Mouse (Mus musculus) liver, adult 2 months (tissue): ENCODE results near the gene Mrvi1. TPM values are rescaled to one million over a fixed set of nuclear protein-coding genes. Genes with fewer than 3 reads are reported as not detected.

ENCODE experiments used
- DNase-seq: peaks from one replicate; pipeline ENCODE4 v3.0.0-alpha.2; 2011; ENCODE audit warnings: low read depth, low spot score; ENCODE audit errors: extremely low read depth
- H3K27ac ChIP-seq: fragments of 200-500 bp; replicated peaks from 2 replicates; pipeline ENCODE4 v1.5.1; 2012; ENCODE audit warnings: low read depth, mild to moderate bottlenecking, control low read depth, inconsistent platforms, low read length; ENCODE audit not compliant: insufficient read depth
- H3K27me3 ChIP-seq: fragments of 200-500 bp; 2 replicates; pipeline ENCODE4 v1.6.1; 2012; ENCODE audit warnings: mild to moderate bottlenecking, moderate library complexity, low read length, inconsistent platforms; ENCODE audit not compliant: control insufficient read depth, insufficient read depth
- H3K36me3 ChIP-seq: fragments of 200-500 bp; 2 replicates; pipeline ENCODE4 v1.6.1; 2012; ENCODE audit warnings: low read length, inconsistent platforms; ENCODE audit not compliant: control insufficient read depth, insufficient read depth
- H3K4me1 ChIP-seq: fragments of 200-500 bp; 2 replicates; pipeline ENCODE4 v1.6.1; 2011; ENCODE audit warnings: low read length; ENCODE audit not compliant: control insufficient read depth, insufficient read depth
- H3K4me3 ChIP-seq: fragments of 200-500 bp; 2 replicates; pipeline ENCODE4 v1.5.1; 2011; ENCODE audit warnings: low read depth, mild to moderate bottlenecking, control low read depth, low read length, moderate library complexity; ENCODE audit not compliant: insufficient read depth
- H3K79me2 ChIP-seq: fragments of 200-500 bp; 2 replicates; pipeline ENCODE4 v1.6.1; 2012; ENCODE audit warnings: inconsistent platforms, mild to moderate bottlenecking, low read length, moderate library complexity; ENCODE audit not compliant: control insufficient read depth, insufficient read depth
- H3K9ac ChIP-seq: fragments of 200-500 bp; 2 replicates; pipeline ENCODE4 v1.6.1; 2012; ENCODE audit warnings: low read depth, mild to moderate bottlenecking, control low read depth, inconsistent platforms, low read length
- CTCF ChIP-seq: fragments of 200-500 bp; IDR thresholded peaks from 2 replicates; pipeline ENCODE4 v1.5.1; 2011; ENCODE audit warnings: low read depth, low read length, control low read depth
- POLR2A ChIP-seq: fragments of 200-500 bp; IDR thresholded peaks from 2 replicates; pipeline ENCODE4 v1.6.1; 2011; ENCODE audit warnings: low read length, control low read depth; ENCODE audit not compliant: insufficient read depth; ENCODE audit errors: extremely low read depth
- WGBS: fragments of 180-500 bp; shearing (Covaris S2); methylation state at CpG from one replicate; pipeline ENCODE4 v1.1.7; 2018; 5-methylcytosine and 5-hydroxymethylcytosine counted together
- polyA plus RNA-seq: library from polyadenylated mRNA; depleted of rRNA; stranded (reverse); fragments of >200 nt; gene quantifications from 2 replicates; pipeline ENCODE4 v1.2.3, GENCODE M21; 2012
- total RNA-seq: library from RNA; depleted of rRNA; stranded (reverse); fragments of >200 nt; gene quantifications from 2 replicates; pipeline ENCODE4 v1.2.3, GENCODE M21; 2014

Mrvi1 gene
- total and polyA plus RNA-seq, 2 experiments, result 0.55 to 1.3 TPM

- H3K36me3 ChIP-seq, result no peaks in the 10 kb centered on the region
- TF ChIP-seq POLR2A, result no peak
- no peak for TF ChIP-seq CTCF
- peaks cover under 1% of the 10 kb centered on the region; the same call in 1 of the 2 replicates for H3K79me2 ChIP-seq
- no peak overlapping the region for H3K9ac ChIP-seq
- H3K27ac ChIP-seq, result peak overlapping the region; percentile 50
- H3K4me1 ChIP-seq, result peaks cover 7% of the 10 kb centered on the region
- no peaks in the 10 kb centered on the region for H3K27me3 ChIP-seq
- no peak overlapping the region for H3K4me3 ChIP-seq
- peak; percentile 98 for DNase-seq
- WGBS, result 19% methylated on average over 1 of the region's 1 CpGs
These were observed 133.9 kb downstream of the Mrvi1 start for GRCm38 (mm10) chr7:110848371-110848770.

- DNase-seq, result no peak
- TF ChIP-seq POLR2A (no peak), CTCF (no peak)
- Histone ChIP-seq H3K9ac (no peak overlapping the region), H3K27ac (no peak overlapping the region), H3K79me2 (peaks cover 6% of the 10 kb centered on the region; the same call in 1 of the 2 replicates), H3K4me3 (no peak overlapping the region), H3K27me3 (no peaks in the 10 kb centered on the region), H3K36me3 (no peaks in the 10 kb centered on the region), H3K4me1 (peaks cover 7% of the 10 kb centered on the region)
- 86% methylated on average over 2 of the region's 2 CpGs for WGBS
These were observed 134.9 kb downstream of the Mrvi1 start for GRCm38 (mm10) chr7:110847321-110847720.

GRCm38 (mm10) chr7:110843916-110844874 lies 138.1 kb downstream of the Mrvi1 start, which contains the start of gene Rnf141:
TSS of gene Rnf141 (minus strand) at chr7:110844457.
- H3K27me3 ChIP-seq, result no peaks in the 10 kb centered on the region
- under 1% methylated on average over 42 of the region's 42 CpGs for WGBS
- H3K79me2 ChIP-seq, result peaks cover 11% of the 10 kb centered on the region; the same call in 1 of the 2 replicates
- peak within 1 kb of the TSS; percentile 84 for H3K4me3 ChIP-seq
- peak within 1 kb of the TSS; percentile 88 for H3K9ac ChIP-seq
- DNase-seq, result peak; percentile 87
- peak within 1 kb of the TSS; percentile 92 for H3K27ac ChIP-seq
- peaks cover 9% of the 10 kb centered on the region for H3K4me1 ChIP-seq
- peaks cover 4% of the 10 kb centered on the region; the same call in 1 of the 2 replicates for H3K36me3 ChIP-seq
- TF ChIP-seq CTCF (peak; percentile 70), POLR2A (peak; percentile 75)

- Histone ChIP-seq H3K27me3 (no peaks in the 10 kb centered on the region), H3K4me3 (no peak overlapping the region), H3K36me3 (peaks cover 11% of the 10 kb centered on the region; the same call in 1 of the 2 replicates), H3K9ac (no peak overlapping the region), H3K4me1 (peaks cover 6% of the 10 kb centered on the region; the same call in 1 of the 2 replicates), H3K79me2 (peaks cover 13% of the 10 kb centered on the region; the same call in 1 of the 2 replicates), H3K27ac (no peak overlapping the region)
- TF ChIP-seq CTCF (no peak), POLR2A (no peak)
- WGBS, result 19% methylated on average over 4 of the region's 4 CpGs
- DNase-seq, result peak; percentile 94
These were observed 141.9 kb downstream of the Mrvi1 start for GRCm38 (mm10) chr7:110840332-110840731.

- H3K4me1 ChIP-seq, result peaks cover 6% of the 10 kb centered on the region
- no peak overlapping the region for H3K4me3 ChIP-seq
- 0 out of 2 replicates have a peak overlapping the region, but pooled peaks have one; percentile 3 for H3K27ac ChIP-seq
- no peak for TF ChIP-seq CTCF
- TF ChIP-seq POLR2A, result no peak
- 8% methylated on average over 3 of the region's 3 CpGs for WGBS
- H3K9ac ChIP-seq, result no peak overlapping the region
- no peaks in the 10 kb centered on the region for H3K27me3 ChIP-seq
- DNase-seq, result peak; percentile 72
- H3K36me3 ChIP-seq, result peaks cover 25% of the 10 kb centered on the region
- peaks cover 2% of the 10 kb centered on the region; the same call in 1 of the 2 replicates for H3K79me2 ChIP-seq
These were observed 147.7 kb downstream of the Mrvi1 start for GRCm38 (mm10) chr7:110834522-110834921.
